Mouse (Mus musculus) right cerebral cortex, postnatal 36 days (tissue): ENCODE measurements around the gene Myh6.

Source experiments
- DNase-seq, 2 experiments: peaks; one replicate each; pipeline ENCODE4 v3.0.0; 2022; ENCODE audit warnings: low spot score in 2 of 2, mixed read lengths in 1 of 2

The Myh6 gene

GRCm38 (mm10) chr14:54932645-54933150 is 34.0 kb downstream of the Myh6 start, which contains the start of gene Il25:
Gene Il25, plus strand, starts transcription at chr14:54932695.
- no peak for DNase-seq

- no peak for DNase-seq
Measured at GRCm38 (mm10) chr14:54930431-54930830, 36.3 kb downstream of the Myh6 start.

GRCm38 (mm10) chr14:54929801-54930200 is 36.9 kb downstream of the Myh6 start:
- no peak for DNase-seq

- no peak for DNase-seq
Measured at GRCm38 (mm10) chr14:54927296-54927695, 39.4 kb downstream of the Myh6 start.

- DNase-seq, result no peak
Measured at GRCm38 (mm10) chr14:54926401-54927158, 40.1 kb downstream of the Myh6 start.

- DNase-seq, result no peak
Measured at GRCm38 (mm10) chr14:54925349-54926342, 41.1 kb downstream of the Myh6 start, which contains the start of gene Efs. Gene Efs, minus strand, starts transcription at chr14:54926126.

DNA sequence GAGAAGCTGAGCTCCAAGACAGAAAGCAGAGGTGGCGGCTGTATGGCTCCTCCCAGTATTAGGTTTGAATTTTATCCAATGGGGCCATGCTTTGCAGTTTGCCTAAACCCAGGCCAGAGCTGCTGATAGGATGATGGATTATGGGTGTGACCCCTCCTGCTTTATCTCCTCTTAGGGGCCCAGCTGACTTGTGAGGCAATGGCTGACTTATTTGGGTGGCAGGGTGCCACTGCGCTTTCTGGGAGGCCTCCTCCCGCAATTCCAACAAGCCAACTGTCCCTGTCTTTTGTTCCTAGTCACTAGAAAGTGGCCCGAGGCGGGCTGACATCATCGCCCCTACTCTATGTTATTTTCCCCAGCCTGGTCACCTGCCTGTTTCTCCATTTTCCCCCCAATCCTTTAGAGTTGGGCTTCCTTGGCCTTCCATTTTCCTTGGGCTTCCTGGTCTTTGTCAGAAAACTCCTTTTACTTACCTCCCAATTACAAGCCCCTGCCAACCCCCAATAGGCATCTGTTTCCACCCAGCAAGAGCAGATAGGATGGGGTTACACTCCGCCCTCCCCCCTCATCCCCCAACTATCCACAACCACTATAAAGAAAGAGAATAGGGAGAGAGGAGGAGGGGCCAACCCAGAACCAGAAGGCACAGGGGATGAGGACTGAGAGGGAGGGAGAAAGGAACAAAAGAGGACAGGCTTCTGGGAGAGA is 41.9 kb downstream of the Myh6 start:
- DNase-seq, result no peak

DNA sequence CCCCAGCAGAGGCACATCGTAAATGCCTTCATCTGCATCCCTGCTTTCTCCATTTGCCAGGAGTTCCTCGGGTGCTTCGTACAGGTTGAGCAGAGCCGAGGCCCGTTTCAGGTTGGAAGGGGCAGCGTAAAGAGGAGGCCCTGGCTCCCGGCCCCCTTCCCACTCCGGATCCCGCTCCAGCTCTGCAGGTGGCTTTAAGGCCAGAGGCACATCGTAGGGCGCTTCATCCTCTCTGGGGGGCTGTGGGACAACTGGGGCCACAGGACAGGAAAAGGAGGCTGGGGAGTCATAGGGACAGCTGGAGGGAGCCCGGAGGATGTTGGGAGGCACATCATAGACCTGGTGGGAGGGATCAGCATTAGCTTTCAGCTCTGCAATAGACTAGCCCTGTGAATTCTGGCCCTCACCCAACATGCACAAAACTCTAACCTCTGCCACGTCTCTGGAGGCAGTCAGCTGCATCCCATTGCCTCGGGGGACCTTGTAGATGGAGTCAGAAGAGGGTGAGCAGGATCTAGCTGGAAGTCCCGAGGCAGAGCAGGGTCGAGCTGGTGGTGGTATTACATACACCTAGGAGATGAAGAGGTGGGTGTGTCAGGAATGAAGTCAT is 46.5 kb downstream of the Myh6 start:
- no peak for DNase-seq

GRCm38 (mm10) chr14:54913343-54913742 is 53.4 kb downstream of the Myh6 start:
- no peak for DNase-seq

DNA sequence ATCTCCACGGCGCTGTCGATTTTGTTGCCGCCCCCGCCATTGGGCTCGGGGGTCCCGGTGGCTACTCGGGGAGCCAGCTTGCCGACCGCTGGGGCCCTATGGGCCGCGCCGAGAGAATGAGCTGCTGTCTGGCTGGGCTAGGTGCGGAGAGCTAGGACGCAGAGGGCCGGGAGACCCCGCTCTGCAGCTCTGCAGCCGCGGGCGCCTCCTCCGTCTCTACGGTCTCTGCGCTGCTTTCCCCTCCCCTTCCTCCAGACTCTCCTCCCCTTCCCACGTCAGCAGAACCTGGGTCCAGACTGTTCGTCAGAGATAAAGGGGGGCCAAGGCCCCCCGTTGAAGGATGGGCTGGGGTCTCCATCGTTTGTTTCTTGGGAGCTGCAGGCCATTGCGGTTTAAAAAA is 53.8 kb downstream of the Myh6 start, which contains the start of gene Slc22a17:
TSS of gene Slc22a17 (minus strand) at position 247 of the 400 bp plus-strand sequence.
- peak; percentile 79 to 82 for DNase-seq

- no peak for DNase-seq
Measured at GRCm38 (mm10) chr14:54912109-54912850, 54.4 kb downstream of the Myh6 start.

DNA sequence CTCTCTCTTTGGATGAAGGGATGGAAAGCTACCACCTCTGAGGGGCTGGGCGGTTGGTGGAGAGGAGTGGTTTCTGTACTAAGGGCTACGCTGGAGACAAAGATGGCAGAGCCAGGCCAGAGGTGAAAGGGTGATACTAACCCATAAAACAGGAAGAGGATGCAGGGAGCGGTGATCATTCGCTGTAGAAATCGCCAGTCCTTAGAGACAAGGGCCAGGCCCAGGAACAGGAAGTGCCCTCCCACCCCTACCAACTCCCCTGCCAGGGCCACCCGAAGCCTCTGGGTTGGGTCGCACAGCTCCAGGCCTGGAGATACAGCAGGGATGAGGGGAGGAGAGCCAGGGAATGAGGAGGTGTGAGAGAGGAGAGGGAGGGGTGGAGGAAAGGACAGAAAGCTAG is 58.0 kb downstream of the Myh6 start:
- no peak for DNase-seq

GRCm38 (mm10) chr14:54903641-54904040 is 63.1 kb downstream of the Myh6 start:
- no peak for DNase-seq

GRCm38 (mm10) chr14:54900383-54900782 is 66.3 kb downstream of the Myh6 start:
- peak; percentile 60 to 72 for DNase-seq

- no peak for DNase-seq
Measured at GRCm38 (mm10) chr14:54897445-54897844, 69.3 kb downstream of the Myh6 start.

DNA sequence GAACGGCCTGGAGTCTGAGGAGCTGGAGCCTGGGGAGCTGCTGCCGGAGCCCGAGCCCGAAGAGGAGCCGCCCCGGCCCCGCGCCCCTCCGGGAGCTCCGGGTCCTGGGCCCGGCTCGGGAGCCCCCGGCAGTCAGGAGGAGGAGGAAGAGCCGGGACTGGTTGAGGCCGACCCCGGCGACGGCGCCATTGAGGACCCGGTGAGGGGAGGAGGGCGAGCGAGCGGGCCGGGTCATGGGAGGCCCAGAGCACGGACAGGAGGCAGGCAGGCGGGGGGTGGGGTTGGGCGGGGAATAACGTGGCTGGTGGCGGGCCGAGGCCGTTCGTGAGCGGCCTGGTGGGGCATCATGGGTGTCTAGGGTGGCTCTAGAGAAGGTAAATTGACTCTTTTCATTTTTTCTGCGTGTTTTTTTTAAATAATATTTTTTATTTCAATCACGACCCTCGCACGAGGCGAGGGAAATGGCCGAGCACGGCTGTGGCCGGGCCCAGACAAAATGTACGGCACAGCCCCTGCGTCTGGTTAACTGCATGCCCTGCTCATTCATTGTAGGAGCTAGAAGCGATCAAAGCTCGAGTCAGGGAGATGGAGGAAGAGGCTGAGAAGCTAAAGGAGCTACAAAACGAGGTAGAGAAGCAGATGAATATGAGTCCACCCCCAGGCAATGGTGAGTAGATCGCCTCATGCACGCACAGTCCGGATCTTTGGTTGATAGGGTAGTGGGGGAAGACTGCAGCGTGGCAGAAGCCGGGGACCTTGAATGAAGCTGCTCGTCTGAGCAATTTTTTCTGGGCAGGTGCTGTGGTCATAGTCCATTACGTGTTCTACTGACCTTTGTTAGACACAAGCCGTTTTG is 72.2 kb downstream of the Myh6 start:
- DNase-seq, result peak in 1 of 2 experiments; percentile 41

DNA sequence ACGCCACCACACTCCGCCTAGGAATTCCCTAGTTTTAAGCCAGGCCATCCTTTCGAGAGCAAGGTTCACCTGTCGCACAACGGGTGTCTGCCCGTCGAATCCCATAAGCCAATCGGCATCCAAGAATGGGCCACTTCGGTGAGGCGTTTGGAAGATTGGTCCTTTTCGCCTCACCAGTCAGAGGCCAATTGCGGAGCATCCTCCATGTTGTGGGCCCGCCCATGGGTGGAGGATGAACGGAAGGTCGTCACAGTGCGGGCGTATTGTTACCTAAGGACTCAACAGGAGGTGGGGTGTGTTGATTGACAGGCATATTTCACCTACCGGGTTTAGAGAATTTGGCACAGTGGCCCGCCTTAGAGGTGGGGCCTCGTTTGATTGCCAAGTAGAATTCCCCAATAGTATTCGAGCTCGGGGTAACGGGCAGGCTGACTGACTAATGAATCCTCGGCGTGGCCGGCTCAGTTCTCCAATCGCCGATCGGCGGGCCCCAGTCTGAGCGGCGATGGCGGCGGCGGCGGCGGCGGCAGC is 73.0 kb downstream of the Myh6 start:
- DNase-seq, result peak; percentile 98 to 100

- DNase-seq, result no peak
Measured at GRCm38 (mm10) chr14:54892200-54892599, 74.5 kb downstream of the Myh6 start, which contains the start of gene Pabpn1. Gene Pabpn1, plus strand, starts transcription at chr14:54892500.
